Mouse (Mus musculus) hindbrain, postnatal 0 days (tissue): ENCODE results near the gene Cplx2. TPM values are rescaled to one million over a fixed set of nuclear protein-coding genes. Genes with fewer than 3 reads are reported as not detected.

Experiments
- ATAC-seq: fragments of 200-750 bp; cut with Nextera tagmentation; 2 replicates; pipeline ENCODE4 v1.8.0; 2017; ENCODE audit warnings: mild to moderate bottlenecking, moderate TSS enrichment, moderate library complexity
- DNase-seq: peaks from one replicate; pipeline ENCODE4 v3.0.0-alpha.2; 2015; ENCODE audit warnings: low spot score
- H3K27ac ChIP-seq: fragments of 300-500 bp; sonication (generic); 2 replicates; pipeline ENCODE4 v1.5.1; 2014; ENCODE audit warnings: mild to moderate bottlenecking
- H3K27me3 ChIP-seq: fragments of 300-500 bp; sonication (generic); 2 replicates; pipeline ENCODE4 v1.6.1; 2014; ENCODE audit warnings: low read length, mixed read lengths; ENCODE audit not compliant: insufficient read depth
- H3K36me3 ChIP-seq: fragments of 300-500 bp; sonication (generic); 2 replicates; pipeline ENCODE4 v1.6.1; 2014; ENCODE audit warnings: low read length, mixed read lengths; ENCODE audit not compliant: insufficient read depth
- H3K4me1 ChIP-seq: fragments of 300-500 bp; sonication (generic); 2 replicates; pipeline ENCODE4 v1.6.1; 2014; ENCODE audit warnings: antibody characterized with exemption, low read length, mixed read lengths; ENCODE audit not compliant: insufficient read depth
- H3K4me2 ChIP-seq: fragments of 300-500 bp; sonication (generic); 2 replicates; pipeline ENCODE4 v1.6.1; 2014; ENCODE audit warnings: low read depth, mild to moderate bottlenecking, low read length, moderate library complexity, mixed read lengths
- H3K4me3 ChIP-seq: fragments of 300-500 bp; sonication (generic); 2 replicates; pipeline ENCODE4 v1.5.1; 2014; ENCODE audit warnings: low read length
- H3K9ac ChIP-seq: fragments of 300-500 bp; sonication (generic); replicated peaks from 2 replicates; pipeline ENCODE4 v1.6.1; 2014; ENCODE audit warnings: mild to moderate bottlenecking, low read length, moderate library complexity, mixed read lengths
- H3K9me3 ChIP-seq: fragments of 300-500 bp; sonication (generic); 2 replicates; pipeline ENCODE4 v1.6.1; 2016; ENCODE audit warnings: low read length, mixed read lengths
- CTCF ChIP-seq: IDR thresholded peaks from 2 replicates; pipeline ENCODE4 v1.5.1; 2016; ENCODE audit warnings: antibody characterized with exemption, control low read depth, low read depth
- WGBS: fragments of 180-500 bp; shearing (Covaris S2); extraction: QIAGEN DNeasy Blood & Tissue Kit; methylation state at CpG from one replicate; pipeline ENCODE4 v1.1.7; 2014; 5-methylcytosine and 5-hydroxymethylcytosine counted together
- polyA plus RNA-seq: library from polyadenylated mRNA; unstranded; fragments of >200 nt; fragmentation: Nextera tagmentation; extraction: Ambion mirVana; gene quantifications from 2 replicates; pipeline ENCODE4 v1.2.1, GENCODE M21; 2015
- total RNA-seq: library from RNA; depleted of rRNA; stranded (reverse); fragments of >200 nt; gene quantifications from 2 replicates; pipeline ENCODE4 v1.2.3, GENCODE M21; 2014; rRNA removed

Cplx2 gene
- total RNA-seq (118 and 120 TPM in 2 replicates), polyA plus RNA-seq (46.2 and 47.4 TPM in 2 replicates)

DNA sequence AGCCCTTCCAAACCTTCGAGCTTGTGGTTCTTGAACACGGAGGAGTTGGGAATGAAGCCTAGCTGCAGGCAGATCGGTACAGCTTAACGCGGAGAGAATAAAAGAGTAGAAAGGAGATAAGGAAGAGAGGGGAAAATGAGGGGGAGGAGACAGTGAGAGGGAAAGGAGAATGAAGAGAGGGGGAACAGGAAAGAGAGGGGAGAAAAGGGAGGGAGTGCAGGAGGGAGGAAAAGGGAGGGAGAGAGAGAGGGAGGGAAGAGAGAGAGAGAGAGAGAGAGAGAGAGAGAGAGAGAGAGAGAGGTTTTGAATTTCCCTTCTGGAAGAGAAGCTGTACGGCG is at the start of gene Cplx2:
Cplx2 (plus strand) TSS at position 301 of the 338 bp plus-strand sequence.
- Histone ChIP-seq H3K4me1 (peaks cover 14% of the 10 kb centered on the region), H3K9ac (peak within 1 kb of the TSS; percentile 73), H3K9me3 (no peaks in the 10 kb centered on the region), H3K4me2 (peak within 1 kb of the TSS; percentile 70), H3K27me3 (no peaks in the 10 kb centered on the region), H3K27ac (peak within 1 kb of the TSS; percentile 88), H3K36me3 (no peaks in the 10 kb centered on the region), H3K4me3 (peak within 1 kb of the TSS; percentile 53)
- no peak for TF ChIP-seq CTCF
- WGBS, result 4% methylated on average over 6 of the region's 7 CpGs
- no peak for ATAC-seq
- DNase-seq, result no peak

DNA sequence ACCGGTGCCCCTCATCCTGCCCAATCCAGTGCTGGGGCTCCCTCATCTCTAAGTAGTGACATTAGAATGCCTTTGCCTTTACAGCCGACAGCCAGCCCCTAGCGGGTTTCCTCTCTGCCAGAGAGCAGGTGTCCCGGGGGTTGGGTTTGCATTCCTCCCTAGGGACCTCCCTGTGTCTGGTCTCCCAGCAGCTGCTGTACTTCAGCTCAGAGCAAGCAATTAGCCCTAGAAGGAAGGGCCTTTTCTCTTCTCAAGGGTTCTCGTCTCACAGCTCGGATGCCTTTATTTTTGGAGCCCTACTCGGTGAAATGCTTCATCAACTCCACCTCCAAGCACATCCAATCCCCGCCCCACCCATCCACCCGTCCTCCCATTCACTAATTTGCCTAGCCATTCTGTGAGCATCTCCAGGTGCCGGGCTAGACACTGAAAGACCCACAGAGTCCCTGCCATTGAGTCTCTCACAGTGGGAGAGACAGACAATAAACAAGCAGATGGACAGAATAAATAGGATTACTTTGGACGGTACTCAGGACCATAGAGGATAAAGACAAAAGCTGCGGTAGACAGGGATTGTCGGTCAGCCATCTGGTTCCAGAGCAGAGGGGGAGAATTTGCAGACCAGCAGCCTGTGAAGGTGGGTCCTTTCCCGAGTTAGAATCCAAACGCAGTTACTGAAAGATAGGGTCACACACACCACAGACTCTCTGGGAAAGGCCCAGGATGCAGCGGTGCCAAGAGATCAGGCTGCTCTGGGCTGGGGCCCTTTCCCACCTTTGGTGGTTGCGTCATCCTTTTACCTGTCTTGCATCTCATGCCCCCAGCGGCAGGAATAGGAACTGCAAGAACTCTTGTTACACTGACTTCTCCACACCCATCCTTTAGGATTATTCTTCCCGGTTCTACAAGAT is 48.5 kb upstream of the Cplx2 start:
- Histone ChIP-seq H3K4me2 (no peak overlapping the region), H3K4me1 (peaks cover 19% of the 10 kb centered on the region; the same call in 1 of the 2 replicates), H3K27ac (peak overlapping the region; percentile 41; the same call in 1 of the 2 replicates), H3K9me3 (no peaks in the 10 kb centered on the region), H3K4me3 (no peak overlapping the region), H3K27me3 (no peaks in the 10 kb centered on the region), H3K9ac (no peak overlapping the region), H3K36me3 (0 out of 2 replicates have a peak, but pooled peaks cover 3% of the 10 kb centered on the region)
- peak; percentile 81 for DNase-seq
- peak; percentile 21 for ATAC-seq
- peak; percentile 79 for TF ChIP-seq CTCF
- WGBS, result 22% methylated on average over 19 of the region's 19 CpGs

DNA sequence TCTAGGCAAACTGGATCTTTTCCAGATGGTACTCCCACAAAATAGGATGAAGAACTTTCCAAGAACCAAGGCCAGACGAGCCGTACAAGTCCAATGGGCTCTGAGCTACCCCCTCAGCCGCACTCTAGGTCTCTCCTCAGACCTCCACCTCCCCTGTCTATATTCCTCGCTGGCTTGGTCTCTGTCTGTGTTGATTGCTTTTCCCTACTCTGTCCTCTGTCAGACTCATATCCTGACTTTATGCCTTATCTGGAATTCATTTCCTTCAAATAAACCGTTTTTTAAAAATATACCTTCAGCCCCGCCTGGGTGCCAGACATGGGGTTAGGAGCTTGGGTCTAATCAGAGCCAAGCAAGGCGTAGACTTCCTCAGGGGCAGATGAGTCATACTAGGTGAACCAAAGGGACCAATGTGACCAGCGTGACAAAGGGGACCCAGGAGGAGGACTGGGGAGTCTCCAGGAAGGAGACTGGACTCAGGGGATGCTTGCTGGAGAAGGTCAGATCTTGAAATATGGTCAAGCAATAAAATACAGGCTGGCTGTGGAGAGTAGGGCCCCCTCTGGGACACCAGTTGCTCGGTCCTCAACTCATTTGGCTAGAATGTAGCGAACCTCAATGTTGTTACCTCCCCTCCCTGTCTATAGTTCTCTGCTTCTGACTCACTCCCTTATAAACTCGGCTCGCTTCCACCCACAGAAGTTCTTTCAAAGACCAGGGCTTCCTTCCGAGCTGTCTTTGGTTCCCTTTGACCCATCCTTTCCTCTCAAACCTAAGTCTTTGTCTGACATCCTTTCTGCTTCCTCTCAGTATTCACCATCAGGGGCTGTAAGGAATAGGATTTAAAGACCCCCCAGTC is 47.6 kb upstream of the Cplx2 start:
- H3K27me3 ChIP-seq, result no peaks in the 10 kb centered on the region
- no peaks in the 10 kb centered on the region for H3K36me3 ChIP-seq
- H3K4me3 ChIP-seq, result no peak overlapping the region
- no peak for DNase-seq
- H3K27ac ChIP-seq, result peak overlapping the region; percentile 69
- WGBS, result 64% methylated on average over 13 of the region's 13 CpGs
- no peak overlapping the region for H3K9ac ChIP-seq
- no peak for ATAC-seq
- H3K4me2 ChIP-seq, result no peak overlapping the region
- H3K4me1 ChIP-seq, result peaks cover 26% of the 10 kb centered on the region
- no peaks in the 10 kb centered on the region for H3K9me3 ChIP-seq
- no peak for TF ChIP-seq CTCF

DNA sequence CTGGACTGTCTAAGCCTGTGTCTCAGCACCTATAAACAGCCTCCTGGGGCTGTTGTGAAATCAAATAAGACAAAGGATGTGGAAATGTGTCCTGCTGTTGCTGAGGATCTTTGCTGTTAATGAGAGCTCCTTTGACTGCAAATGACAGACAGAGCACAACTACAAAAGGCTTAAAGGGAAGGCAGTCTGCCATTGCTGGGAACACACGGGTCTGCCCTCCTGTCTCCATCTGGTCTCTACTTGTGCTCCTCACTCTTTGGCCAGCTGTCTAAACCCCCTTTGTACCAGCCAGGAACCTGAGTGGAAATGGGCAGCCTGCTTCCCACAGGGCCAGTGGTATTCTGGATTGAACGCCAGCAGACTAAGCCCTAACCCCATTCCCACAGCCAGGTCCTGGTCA is 47.0 kb upstream of the Cplx2 start:
- Histone ChIP-seq H3K4me3 (no peak overlapping the region), H3K4me1 (peaks cover 29% of the 10 kb centered on the region), H3K9ac (no peak overlapping the region), H3K9me3 (no peaks in the 10 kb centered on the region), H3K27me3 (no peaks in the 10 kb centered on the region), H3K4me2 (no peak overlapping the region), H3K27ac (peak overlapping the region; percentile 69), H3K36me3 (no peaks in the 10 kb centered on the region)
- WGBS, result 31% methylated on average over 2 of the region's 2 CpGs
- ATAC-seq, result peak; percentile 64; the same call in 1 of the 2 replicates
- TF ChIP-seq CTCF, result no peak
- peak; percentile 64 for DNase-seq

DNA sequence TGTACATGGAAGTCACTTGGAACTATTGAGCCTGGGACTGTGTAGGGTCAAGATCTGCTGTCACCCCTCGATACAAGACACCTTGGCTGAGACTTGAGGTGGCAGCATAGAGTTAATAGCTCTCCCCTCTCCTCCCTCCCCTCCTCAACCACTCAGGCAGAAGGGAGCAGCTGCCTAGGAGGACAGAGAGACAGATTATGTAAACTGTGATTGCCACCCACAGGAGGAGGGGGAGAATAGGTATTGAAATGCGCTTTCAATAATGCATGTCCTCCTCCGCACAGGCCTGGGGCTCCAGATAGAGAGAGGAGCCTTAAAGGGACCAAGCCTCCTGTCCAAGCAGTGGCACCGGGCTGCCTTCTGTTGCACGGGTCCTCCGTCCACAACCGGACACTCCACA is 45.3 kb upstream of the Cplx2 start:
- Histone ChIP-seq H3K27me3 (no peaks in the 10 kb centered on the region), H3K36me3 (no peaks in the 10 kb centered on the region), H3K4me1 (peaks cover 30% of the 10 kb centered on the region), H3K9ac (no peak overlapping the region), H3K4me2 (no peak overlapping the region), H3K27ac (no peak overlapping the region; the same call in 1 of the 2 replicates), H3K9me3 (no peaks in the 10 kb centered on the region), H3K4me3 (no peak overlapping the region)
- ATAC-seq (peak; percentile 50), DNase-seq (peak; percentile 70)
- 27% methylated on average over 7 of the region's 7 CpGs for WGBS
- peak; percentile 59 for TF ChIP-seq CTCF

DNA sequence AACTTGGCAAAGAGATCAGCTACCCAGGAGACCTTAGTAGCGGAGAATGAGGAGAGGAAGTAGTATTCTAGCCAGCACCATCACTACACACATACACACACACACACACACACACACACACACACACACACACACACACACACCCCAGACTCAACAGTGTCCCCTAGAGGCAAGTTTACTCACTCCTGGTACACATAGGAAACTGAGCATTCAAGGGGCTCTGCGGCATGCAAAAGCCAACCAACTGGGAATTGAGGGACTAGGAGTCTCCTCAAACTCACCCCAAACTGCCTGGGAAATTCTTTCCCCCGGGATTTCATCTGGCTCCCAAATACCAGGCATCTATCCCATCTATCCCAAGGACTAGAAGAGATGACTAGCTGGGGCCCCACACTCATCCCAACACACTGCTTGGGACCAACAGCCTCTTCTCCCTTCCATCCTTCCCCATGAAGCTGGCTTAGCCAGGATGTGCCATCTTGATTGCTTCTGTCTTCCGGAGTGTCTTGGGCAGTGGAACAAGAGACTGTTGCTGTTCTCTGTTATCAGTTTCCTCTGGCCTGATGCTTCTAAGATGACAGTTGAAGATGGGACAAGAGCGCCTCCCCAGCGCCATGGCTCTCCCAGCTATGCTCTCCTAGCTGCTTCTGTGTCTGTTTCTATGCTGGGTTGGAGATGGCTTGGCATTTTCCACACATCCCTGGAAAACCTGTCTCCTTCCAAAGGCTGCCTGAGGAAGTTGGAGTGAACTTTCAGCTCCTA is 44.3 kb upstream of the Cplx2 start:
- H3K4me3 ChIP-seq, result no peak overlapping the region
- no peaks in the 10 kb centered on the region for H3K27me3 ChIP-seq
- no peaks in the 10 kb centered on the region for H3K36me3 ChIP-seq
- no peak for DNase-seq
- H3K27ac ChIP-seq, result no peak overlapping the region
- no peak overlapping the region for H3K9ac ChIP-seq
- WGBS, result 85% methylated on average over 6 of the region's 6 CpGs
- peak; percentile 44 for TF ChIP-seq CTCF
- H3K4me1 ChIP-seq, result peaks cover 32% of the 10 kb centered on the region
- H3K9me3 ChIP-seq, result no peaks in the 10 kb centered on the region
- ATAC-seq, result no peak
- H3K4me2 ChIP-seq, result no peak overlapping the region
